Mouse (Mus musculus) megakaryocyte-erythroid progenitor cell, adult 5-6 weeks (primary cell): ENCODE data around the gene 1700014D04Rik. TPM values are rescaled to one million over a fixed set of nuclear protein-coding genes. Genes with fewer than 3 reads are reported as not detected.
"Not testable (repeated sequence)": the region's sequence is repeated elsewhere in the genome, so short reads cannot be mapped to it uniquely, and the experiment has no call there.

ENCODE experiments used
- ATAC-seq: replicated peaks from 2 replicates; pipeline ENCODE4 v1.8.0; 2016; ENCODE audit warnings: mild to moderate bottlenecking, inconsistent platforms; ENCODE audit not compliant: severe bottlenecking, poor library complexity, low FRiP score, low TSS enrichment
- total RNA-seq, 2 experiments: library from RNA; stranded (forward) in 1 of 2; stranded (reverse) in 1 of 2; fragments of 200-1000, 215-1000 nt in 1 of 2; fragments of >200 nt in 1 of 2; fragmentation: Nextera tagmentation in 1 of 2; gene quantifications; 2 replicates each; pipeline ENCODE4 v1.2.3; 2014 to 2017

The 1700014D04Rik gene
- total RNA-seq (2014; fragmentation: Nextera tagmentation) (not detected in 2 replicates), total RNA-seq (2017) (0.19 and 0.38 TPM in 2 replicates)

DNA sequence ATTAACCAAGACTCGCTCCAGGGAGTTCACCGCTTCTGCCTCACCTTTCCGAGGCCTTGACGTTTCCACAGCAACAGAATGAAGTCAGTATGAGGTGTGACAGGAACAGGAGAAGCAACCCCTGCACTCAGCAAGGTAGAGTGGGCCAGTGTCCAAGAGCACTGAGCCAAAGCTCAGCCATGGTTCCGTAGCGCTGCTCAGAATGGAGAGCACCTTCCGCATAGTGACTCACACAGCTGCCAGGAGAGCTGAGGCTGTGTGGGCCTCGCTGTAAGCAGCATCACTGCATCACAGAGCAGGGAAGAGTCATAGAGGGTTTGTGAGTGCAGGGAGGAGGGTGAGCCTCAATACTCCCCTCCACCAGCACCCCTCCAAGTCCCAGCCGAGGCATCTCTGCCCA lies at the start of gene 1700014D04Rik:
1700014D04Rik (minus strand) TSS at position 42 of the 400 bp plus-strand sequence.
- no peak for ATAC-seq

DNA sequence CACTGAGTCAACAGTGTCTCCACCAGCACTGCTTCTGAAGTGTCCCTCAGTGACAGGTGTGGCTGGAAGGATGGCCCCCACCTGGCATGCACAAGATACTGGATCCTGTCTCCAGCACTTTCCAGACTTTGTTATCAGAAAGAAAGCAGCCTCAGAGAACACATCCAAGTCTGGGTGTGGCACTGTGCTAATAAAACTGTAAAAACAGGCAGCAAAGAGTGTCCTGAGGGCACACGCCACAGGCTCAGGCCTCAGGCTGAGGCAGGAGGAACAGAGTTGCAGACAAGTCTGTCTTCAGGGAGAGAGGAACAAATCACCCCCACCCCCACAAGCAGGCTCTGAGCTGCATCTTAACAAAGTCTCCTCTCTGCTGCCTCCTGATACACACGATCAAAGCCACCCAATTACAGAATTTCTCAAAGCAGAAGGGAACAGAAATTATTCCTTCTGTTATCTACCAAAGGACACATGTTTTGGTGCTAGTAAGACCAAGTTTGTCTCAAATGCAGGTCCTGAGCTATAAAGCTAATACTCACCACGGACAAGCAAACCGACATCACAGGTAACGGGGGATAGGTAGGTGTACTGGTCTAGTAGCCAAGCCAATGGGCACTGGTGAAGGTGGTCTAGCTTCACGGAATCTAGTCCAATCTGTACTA lies 49.4 kb upstream of the 1700014D04Rik start:
- ATAC-seq: peak; percentile 92

DNA sequence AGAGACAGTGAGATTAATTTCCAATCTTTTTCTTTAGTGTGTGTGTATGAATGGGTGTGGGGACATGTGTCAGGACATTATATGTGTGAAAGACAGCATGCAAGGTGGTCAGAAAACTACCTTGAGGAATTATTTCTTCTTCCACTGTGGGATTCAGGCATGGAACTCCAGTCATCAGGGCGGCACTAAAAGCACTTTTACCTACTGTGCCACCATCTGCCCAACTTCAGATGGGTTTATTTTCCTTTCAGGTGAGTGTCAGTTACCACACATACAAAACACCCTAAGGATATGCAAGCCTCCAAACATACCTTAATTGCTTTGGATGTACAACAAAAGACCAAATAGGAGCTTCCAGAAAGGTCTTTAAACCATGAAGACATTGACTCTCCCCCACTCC lies 48.2 kb upstream of the 1700014D04Rik start:
- ATAC-seq: no peak

DNA sequence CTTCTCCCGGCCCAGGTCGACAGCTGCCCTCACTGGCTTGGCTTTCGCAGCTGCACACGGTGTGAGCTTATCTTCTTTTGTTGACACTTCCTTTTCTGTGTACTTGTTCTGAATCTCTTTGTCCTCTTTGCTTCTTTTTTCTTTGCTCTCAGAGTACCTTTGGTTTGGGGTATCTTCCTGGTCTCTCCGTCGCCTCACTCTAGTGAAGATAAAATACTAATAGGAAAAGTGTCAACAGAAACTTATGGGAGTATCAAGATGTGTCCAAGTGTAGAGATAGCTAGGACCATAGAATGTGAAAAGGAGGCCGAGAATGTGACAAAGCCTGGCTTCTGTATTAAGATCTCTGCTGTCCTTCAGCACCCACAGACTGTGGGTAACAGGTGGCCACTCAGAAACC lies 35.6 kb upstream of the 1700014D04Rik start, which contains the start of gene Gm49354:
Gm49354 (minus strand) TSS at position 101 of the 400 bp plus-strand sequence.
- no peak for ATAC-seq

DNA sequence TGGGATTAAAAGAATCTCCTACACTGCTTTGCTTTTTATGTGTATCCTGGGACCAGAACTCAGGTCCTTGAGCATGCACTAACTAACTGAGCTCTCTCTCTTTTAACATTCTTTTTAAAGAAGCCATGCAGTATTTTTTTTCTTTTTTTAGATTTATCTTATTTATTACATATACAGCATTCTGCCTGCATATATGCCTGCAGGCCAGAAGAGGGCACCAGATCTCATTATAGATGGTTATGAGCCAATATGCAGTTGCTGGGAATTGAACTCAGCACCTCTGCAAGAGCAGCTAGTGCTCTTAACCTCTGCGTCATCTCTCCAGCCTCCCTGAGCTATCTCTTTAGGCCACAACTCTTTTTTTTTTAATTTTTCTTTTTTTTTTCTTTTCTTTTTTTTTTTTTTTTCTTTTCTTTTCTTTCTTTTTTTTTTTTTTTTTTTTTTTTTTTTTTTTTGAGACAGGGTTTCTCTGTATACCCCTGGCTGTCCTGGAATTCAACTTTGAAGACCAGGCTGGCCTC lies 33.3 kb upstream of the 1700014D04Rik start:
- ATAC-seq: not testable (repeated sequence)

DNA sequence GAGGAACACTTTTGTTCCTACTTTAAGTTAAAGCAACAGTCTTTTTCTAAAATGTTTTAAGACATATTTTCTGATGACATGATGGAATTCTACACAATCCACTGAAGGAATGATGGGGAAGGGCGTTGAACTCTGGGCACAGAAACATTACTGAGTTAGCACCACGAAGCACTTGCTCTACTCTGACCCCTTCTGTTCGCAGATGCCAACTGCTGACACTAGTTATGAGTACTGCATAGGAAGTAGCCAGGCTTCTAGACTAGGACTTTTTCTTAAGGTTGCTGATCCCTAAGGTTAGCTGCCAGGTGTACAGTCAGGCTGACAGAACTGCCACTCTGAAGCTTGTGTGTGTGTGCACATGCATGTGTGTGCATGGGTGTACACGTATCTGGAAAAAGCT lies 32.7 kb upstream of the 1700014D04Rik start:
- ATAC-seq: peak; percentile 60; the same call in 1 of the 2 replicates

DNA sequence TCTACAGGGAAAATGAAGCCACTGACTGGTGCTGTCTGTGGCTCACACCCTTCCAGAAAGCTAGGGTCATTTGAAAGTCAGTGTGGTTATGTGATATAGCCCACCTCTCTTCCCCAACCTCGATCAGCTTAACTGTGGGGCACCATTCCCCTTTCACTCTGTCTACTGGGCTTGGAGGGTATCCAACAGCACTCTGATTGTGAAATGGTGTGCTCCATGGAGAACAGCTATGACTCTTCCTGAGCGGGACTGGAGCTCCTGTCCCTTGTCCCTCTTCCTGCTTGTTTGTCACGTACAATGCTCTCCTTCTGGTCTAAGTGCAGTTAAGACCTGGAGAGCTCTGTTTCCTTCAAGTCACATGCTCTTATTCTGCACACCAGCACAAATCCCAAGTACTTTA lies 28.6 kb upstream of the 1700014D04Rik start:
- no peak for ATAC-seq

DNA sequence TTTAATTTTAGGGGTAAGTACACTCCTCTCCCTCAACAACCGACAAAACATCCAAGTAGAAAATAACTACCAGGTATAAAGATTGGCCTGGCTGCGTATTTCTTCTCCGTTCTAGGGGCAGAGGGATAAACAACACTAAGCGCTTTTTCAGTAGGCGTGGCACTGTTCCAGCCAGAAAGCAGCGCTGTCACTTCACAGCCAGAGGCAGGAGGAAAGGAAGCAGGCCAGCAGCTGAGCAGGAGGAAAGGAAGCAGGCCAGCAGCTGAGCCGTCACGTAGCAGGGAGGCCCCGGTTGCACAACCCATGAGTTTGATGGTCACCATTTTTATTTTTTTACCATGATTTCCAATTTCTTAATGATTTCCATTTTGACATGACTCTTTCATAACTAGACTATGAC lies 24.7 kb upstream of the 1700014D04Rik start:
- ATAC-seq: peak; percentile 23; the same call in 1 of the 2 replicates

DNA sequence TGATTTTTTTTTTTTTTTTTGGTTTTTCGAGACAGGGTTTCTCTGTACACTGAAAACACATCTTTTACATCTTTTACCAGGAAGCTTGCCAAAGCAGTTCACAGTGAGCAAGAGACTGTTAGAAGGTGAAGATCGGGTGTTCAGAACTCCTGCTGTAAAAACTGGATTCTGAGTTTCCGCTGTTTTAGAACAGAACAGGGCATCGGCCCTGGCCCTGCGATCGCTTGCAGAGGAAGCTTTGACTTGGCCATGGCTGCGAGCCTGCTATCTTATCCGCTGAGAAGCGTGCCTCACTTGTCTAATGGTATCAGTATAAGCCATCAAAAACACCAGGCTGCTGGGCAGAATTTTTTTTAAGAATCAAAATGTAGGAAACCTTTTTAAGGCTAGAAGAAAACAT lies 24.3 kb upstream of the 1700014D04Rik start:
- no peak for ATAC-seq

DNA sequence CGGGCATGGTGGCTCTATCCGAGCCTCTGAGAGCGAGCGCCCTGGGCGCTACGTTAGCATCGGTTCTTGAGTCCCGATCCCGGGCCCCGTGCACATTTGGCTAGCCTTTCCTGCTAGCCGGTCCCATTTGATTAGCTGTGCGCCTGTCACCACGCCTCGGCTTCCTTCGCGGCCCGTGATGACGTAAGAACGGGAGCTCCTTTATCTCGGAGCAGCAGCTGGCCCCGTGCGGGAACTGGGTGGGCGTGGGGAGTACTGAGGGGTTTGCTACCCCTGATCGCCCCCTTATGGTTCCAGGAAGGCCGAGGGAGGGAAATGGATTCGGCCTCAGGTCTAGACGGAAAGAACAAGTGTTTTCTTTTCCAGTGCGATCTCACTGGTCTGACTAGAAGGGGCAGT lies 23.6 kb upstream of the 1700014D04Rik start:
- peak; percentile 74 for ATAC-seq

DNA sequence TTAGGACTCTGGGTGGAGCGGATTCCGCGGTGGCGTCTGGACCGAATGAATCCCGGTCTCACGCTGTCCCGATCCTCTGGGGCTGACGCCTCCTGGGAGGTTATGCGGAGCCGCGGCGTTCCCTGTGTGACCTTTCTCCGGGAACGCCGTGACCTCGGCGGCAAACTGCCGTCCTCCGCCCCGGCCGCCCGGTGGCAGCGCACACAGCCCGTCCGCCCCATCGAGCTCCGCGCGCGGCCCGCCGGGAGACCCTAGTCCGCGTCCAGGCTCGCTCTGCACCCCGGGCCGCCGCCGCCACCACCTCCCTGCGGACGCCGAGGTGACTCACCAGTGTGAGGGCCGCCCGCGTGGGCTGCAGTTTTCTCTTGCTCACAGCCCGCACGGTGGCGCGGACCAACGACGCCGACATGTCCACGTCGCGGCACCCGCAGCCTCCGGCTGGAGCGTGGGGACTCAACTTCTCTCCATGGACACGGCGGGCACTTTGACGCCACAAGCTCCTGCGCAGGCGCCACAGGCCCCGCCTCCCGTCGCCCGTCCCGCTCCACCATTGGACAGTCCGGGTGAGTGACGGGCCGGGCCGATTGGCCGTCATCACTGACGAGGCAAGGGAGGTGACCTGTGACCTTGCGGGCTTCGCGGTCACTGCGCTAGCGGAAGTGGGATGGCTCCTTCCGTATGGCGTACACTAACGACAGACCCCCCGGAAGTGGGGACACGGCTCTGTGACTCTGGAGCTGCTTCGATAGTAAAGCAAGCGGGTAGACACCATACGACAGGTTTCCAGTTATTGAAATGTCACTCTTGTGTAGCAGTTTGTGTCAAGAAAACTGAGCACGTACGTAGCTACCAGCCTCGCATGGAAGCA lies 23.0 kb upstream of the 1700014D04Rik start, which contains the start of gene Isca1:
Isca1 (minus strand) TSS at position 515 of the 868 bp plus-strand sequence.
- peak; percentile 86 for ATAC-seq

DNA sequence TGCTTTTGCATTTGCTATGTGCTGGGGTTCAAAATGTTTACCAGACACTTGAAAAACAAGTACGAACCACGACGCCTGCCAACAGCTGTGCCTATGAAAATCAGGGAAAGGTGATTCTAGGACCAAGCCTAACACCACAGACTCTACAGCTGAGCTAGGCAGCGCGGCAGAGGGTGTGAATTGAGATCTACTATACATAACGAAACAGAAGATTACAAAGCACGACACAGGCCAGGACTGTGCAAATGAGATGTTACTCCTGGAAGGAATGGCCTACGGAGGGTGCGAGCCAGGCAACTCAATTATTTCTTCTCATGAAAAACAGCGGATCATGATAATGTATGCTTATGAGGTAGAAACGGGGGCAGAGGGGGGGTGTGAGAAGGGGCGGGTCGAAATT lies 22.0 kb upstream of the 1700014D04Rik start:
- ATAC-seq: no peak

DNA sequence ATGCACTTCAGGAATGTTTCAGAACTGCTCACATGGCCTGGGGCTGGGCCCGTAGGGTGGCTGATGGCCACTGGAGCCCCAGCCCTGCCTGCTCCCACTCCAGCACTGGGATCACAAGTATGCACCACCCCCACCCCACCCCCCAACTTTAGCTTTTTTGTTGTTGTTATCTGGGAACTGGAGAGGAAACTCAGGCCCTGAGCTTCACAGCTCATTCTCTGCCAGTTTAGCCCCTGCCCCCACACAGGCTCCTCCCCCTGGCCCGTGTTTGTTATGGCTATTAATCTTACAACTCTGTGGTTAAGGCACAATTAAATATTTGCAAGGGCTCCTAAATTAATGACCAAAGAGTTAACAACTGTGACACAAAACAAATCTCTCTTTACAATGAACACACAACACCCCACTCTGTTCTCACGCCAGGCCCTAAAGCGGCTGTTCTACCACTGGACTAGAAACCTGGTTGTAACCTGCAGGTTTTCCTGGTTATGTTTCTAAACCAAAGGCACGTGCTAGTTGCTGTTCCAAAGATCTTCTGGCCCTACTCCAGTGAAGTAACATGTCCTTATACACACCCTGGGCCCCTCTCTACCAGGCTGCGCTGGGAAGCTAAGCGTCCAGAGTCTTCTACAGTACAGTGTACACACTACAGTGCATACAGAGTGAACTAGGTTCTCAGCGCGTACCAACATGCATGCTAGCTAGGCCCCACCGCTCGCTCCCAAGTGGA lies 20.4 kb upstream of the 1700014D04Rik start:
- ATAC-seq: no peak

DNA sequence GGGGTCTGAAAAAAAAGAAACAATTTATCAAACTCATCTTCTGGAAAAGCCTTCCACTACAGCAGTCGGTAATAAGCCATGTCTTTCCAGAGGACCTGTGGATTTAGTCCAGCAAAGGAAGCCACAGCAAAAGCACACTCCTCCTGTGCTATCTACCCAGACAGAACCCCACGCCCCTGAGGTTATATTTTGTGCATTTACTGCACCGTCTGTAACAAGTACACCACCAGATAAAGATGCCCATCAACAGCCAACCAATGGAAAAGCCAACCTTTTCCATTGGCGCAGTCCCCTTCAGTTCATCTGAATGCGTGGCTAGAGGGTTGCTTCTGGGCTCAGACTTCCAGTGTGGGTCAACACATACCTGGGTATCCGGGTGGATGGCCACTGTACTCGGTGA lies 16.2 kb upstream of the 1700014D04Rik start:
- ATAC-seq: peak; percentile 89

DNA sequence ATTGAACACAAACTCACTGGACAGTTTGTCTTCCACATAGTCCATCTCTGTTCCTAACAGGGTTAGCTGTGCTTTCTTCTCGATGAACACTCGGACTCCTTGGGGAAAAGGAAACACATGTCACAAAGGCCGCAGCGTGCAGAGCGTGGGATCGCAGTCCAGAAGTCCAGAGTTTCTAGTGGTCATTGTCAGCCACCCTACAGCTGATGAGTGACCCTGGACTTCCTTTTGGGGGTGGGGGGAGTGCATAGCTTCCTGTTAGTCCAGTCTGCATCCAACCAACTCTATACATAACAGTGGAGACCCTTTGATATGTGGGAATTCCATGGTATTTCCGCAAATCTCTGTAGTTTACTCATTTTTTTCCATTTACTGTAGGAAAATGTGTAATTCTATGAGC lies 10.4 kb upstream of the 1700014D04Rik start:
- ATAC-seq: no peak

DNA sequence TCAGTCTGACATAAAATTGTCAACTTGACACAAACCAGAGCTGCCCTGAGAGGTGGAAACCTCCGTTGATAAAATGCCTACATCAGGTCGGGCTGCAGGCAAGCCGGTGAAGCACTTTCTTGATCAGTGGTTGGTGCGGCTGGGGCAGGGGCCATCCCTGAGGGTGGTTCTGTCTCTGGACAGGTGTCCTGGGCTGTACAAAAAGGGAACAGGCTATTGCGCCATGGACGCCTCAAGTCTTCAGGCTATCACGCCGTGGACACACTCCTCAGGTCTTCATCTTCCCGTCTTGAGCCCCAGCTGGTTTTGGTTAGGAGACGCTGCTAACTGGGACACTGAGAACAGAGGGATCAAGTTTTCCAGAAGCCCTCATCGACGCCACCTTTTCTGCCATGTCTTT lies 3.8 kb upstream of the 1700014D04Rik start:
- ATAC-seq: no peak

DNA sequence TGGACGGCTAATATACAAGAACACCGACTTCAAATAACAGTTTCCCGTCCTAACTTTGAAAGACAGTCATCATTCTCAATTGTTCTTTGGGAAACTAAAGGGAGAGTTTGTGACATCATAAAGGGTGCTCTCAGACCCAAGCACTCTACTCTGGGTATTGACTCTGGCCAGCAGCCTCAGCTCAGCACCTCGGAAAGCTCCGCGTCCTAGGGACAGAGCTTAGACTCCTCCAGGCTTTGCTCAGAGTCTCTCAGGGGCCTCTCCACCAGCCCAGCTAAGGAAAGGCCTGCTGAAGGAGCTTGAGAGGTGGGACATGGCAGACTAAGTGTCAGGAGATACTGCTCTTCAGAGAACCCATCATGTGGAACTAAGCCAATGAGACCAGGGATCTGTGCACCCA lies 388 bp downstream of the 1700014D04Rik start:
- ATAC-seq: no peak

DNA sequence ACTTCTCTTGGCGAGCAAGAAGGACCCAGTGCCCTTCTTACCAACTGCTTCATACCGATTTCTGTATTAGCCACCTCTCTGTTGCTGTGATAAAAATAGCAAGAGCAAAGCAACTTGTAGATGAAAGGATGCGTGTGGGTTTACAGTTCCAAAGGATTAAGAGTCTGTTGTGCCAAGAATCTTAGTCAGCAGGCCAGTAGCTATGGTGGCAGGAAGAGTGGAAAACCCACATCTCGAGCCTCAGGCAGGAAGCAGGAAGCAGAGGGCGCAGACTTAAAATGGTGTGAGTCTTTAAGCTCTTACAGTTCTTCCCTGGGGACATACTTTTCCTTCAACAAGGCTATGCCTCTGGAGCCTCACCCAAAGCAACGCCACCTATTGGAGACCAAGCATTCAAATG lies 1.1 kb downstream of the 1700014D04Rik start:
- no peak for ATAC-seq

DNA sequence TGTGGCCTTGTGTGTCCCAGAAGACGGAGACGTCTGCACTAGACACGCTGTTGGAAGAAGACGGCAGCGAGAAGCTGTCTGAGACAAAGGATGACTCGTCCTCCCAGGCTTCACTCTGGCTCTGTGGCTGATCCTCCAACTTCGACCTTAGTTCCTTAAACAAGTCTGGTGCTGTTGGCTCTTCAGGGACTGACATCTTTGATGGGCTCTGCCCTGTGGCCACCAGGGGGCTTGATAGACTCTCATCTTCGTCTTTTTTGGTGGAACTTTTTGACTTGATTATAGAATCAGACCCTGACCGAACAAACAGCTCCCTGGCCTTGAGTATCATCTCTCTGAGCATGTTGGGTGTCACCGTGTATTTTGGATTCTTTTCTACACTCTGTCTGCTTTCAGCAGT lies 4.9 kb downstream of the 1700014D04Rik start:
- 0 out of 2 replicates have a peak, but pooled peaks have one; percentile 20 for ATAC-seq

DNA sequence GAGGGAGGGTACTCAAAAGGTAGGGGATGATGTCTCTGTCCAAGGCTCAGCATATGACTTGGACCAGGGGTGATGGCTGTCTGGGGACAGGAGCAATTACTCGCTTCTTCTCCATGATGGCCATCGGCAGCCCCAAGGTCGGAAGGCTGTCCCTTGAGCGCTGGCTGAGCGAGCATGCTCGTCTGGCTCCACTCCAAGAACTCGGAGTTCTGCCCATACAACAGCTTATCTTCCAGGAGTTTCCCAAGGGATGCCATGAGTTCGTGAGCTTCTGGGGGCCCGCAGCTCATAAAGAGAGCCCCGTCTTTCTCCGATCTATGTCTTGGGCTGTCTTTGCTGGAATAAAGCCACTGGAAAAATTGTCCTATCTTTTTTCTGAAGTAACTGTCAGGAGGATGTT lies 5.5 kb downstream of the 1700014D04Rik start:
- no peak for ATAC-seq
